Comparison of ENCODE assay signal across 7 mouse cellular contexts in genomic region chr2:125123477-125123852, GRCm38 (mm10). TPM values are rescaled to one million over a fixed set of nuclear protein-coding genes. Genes with fewer than 3 reads are reported as not detected.
DNase-seq lines count a peak whose midpoint lies in the region; ATAC-seq lines count a peak whose summit lies in the region.

Myef2 (minus strand) TSS chr2:125123661.

- DNase-seq in adrenal gland, adult 2 months: peak; percentile 87
- peak; percentile 90 for DNase-seq in embryo, embryonic 10.5 days (ENCODE audit: low spot score)
- DNase-seq in gastrocnemius, postnatal 25 days: peak; percentile 74
- peak; percentile 94 for DNase-seq in limb, embryonic 10.5 days (ENCODE audit: low spot score)
- peak; percentile 46 for DNase-seq in skeletal muscle tissue, adult 2 months (ENCODE audit: low read depth, low spot score)

- WGBS in intestine, embryonic 15.5 days: 0% methylated on average over 32 of the region's 48 CpGs
- WGBS in limb, embryonic 10.5 days: under 1% methylated on average over 47 of the region's 48 CpGs
- under 1% methylated on average over 37 of the region's 48 CpGs for WGBS in midbrain, embryonic 12.5 days

- H3K4me1 ChIP-seq in intestine, embryonic 15.5 days (replicated peaks): no peaks in the 10 kb centered on the region; the same call in 1 of the 2 replicates
- H3K4me1 ChIP-seq in limb, embryonic 10.5 days: peaks cover 13% of the 10 kb centered on the region
- peaks cover 25% of the 10 kb centered on the region for H3K4me1 ChIP-seq in midbrain, embryonic 12.5 days

- peak within 1 kb of the TSS; percentile 87 for H3K27ac ChIP-seq in intestine, embryonic 15.5 days
- peak within 1 kb of the TSS; percentile 99 for H3K27ac ChIP-seq in limb, embryonic 10.5 days
- H3K27ac ChIP-seq in midbrain, embryonic 12.5 days (replicated peaks): peak within 1 kb of the TSS; percentile 97

- H3K9ac ChIP-seq in intestine, embryonic 15.5 days: peak within 1 kb of the TSS; percentile 86
- H3K9ac ChIP-seq in midbrain, embryonic 12.5 days (replicated peaks): peak within 1 kb of the TSS; percentile 96

- no peaks in the 10 kb centered on the region for H3K36me3 ChIP-seq in intestine, embryonic 15.5 days
- peaks cover 4% of the 10 kb centered on the region; the same call in 1 of the 2 replicates for H3K36me3 ChIP-seq in limb, embryonic 10.5 days
- H3K36me3 ChIP-seq in midbrain, embryonic 12.5 days: no peaks in the 10 kb centered on the region

- no peaks in the 10 kb centered on the region for H3K9me3 ChIP-seq in intestine, embryonic 15.5 days
- H3K9me3 ChIP-seq in limb, embryonic 10.5 days (replicated peaks): no peaks in the 10 kb centered on the region
- H3K9me3 ChIP-seq in midbrain, embryonic 12.5 days: no peaks in the 10 kb centered on the region

- ATAC-seq in intestine, embryonic 15.5 days: peak; percentile 96
- peak; percentile 86 for ATAC-seq in midbrain, embryonic 12.5 days (ENCODE audit: low FRiP score, low read depth)

- peak within 1 kb of the TSS; percentile 75 for H3K4me3 ChIP-seq in intestine, embryonic 15.5 days (replicated peaks)
- H3K4me3 ChIP-seq in limb, embryonic 10.5 days: peak within 1 kb of the TSS; percentile 88
- H3K4me3 ChIP-seq in midbrain, embryonic 12.5 days: peak within 1 kb of the TSS; percentile 79

- no peaks in the 10 kb centered on the region for H3K27me3 ChIP-seq in intestine, embryonic 15.5 days (replicated peaks)
- H3K27me3 ChIP-seq in limb, embryonic 10.5 days (ENCODE audit: low read depth, poor library complexity, severe bottlenecking): no peaks in the 10 kb centered on the region
- 0 out of 2 replicates have a peak, but pooled peaks cover 4% of the 10 kb centered on the region for H3K27me3 ChIP-seq in midbrain, embryonic 12.5 days

- peak within 1 kb of the TSS; percentile 77 for H3K4me2 ChIP-seq in intestine, embryonic 15.5 days (replicated peaks)
- H3K4me2 ChIP-seq in midbrain, embryonic 12.5 days (replicated peaks): peak within 1 kb of the TSS; percentile 77

RNA-seq across cellular contexts. Expression of gene Myef2, which starts in this region (rescaled TPM):
- total RNA-seq in adrenal gland, adult 2 months (2021): 10 to 100 TPM; 18.2 to 29.2 TPM
- polyA plus RNA-seq in adrenal gland, adult 2 months (2012; rRNA removed): 13.0 and 16.1 TPM in 2 replicates
- total RNA-seq in gastrocnemius, postnatal 25 days (2021): 1 to 10 TPM; 3.1 to 3.2 TPM
- polyA plus RNA-seq in intestine, embryonic 15.5 days (2015; fragmentation: Nextera tagmentation; extraction: Ambion mirVana): 64.1 and 77.4 TPM in 2 replicates
- 117 and 126 TPM in 2 replicates for polyA plus RNA-seq in limb, embryonic 10.5 days (2016; fragmentation: Nextera tagmentation; extraction: Ambion mirVana)
- polyA plus RNA-seq in midbrain, embryonic 12.5 days (2016; fragmentation: Nextera tagmentation; extraction: Ambion mirVana): 251 and 275 TPM in 2 replicates

Comparison
In these comparisons a context has a peak if more than half of its experiments do, and no peak if none do; other contexts are left out.
1. Peak in every context shown above with its lines: DNase-seq, ATAC-seq, H3K4me3 ChIP-seq and H3K27ac ChIP-seq.
2. RNA of gene Myef2 (total RNA-seq): 18.2 to 29.2 TPM in adrenal gland, adult 2 months; 3.1 to 3.2 TPM in gastrocnemius, postnatal 25 days; every median in the first group is over 4 times any median in the second.